Mouse (Mus musculus) C2C12 (cell line): Measurements from ENCODE around the gene Srd5a3.

Experiments
- CTCF ChIP-seq: IDR thresholded peaks from one replicate; pipeline ENCODE4 v1.5.1; 2011; ENCODE audit not compliant: control insufficient read depth, insufficient read depth, insufficient read length
- MAX ChIP-seq: IDR thresholded peaks from one replicate; pipeline ENCODE4 v1.6.1; 2011; ENCODE audit warnings: mild to moderate bottlenecking, control low read depth
- MYOD1 ChIP-seq: IDR thresholded peaks from one replicate; pipeline ENCODE4 v1.6.1; 2011; ENCODE audit warnings: low read depth; ENCODE audit not compliant: control insufficient read depth, insufficient read length
- USF1 ChIP-seq: IDR thresholded peaks from one replicate; pipeline ENCODE4 v1.6.1; 2011; ENCODE audit warnings: low read depth, mild to moderate bottlenecking, control low read depth, moderate library complexity

GRCm38 (mm10) chr5:76108496-76108895 is 31.6 kb upstream of the Srd5a3 start:
- TF ChIP-seq CTCF (no peak), USF1 (no peak), MAX (no peak), MYOD1 (no peak)
